Mouse (Mus musculus) heart, postnatal 0 days (tissue): ENCODE measurements around the gene Galnt7. TPM values are rescaled to one million over a fixed set of nuclear protein-coding genes. Genes with fewer than 3 reads are reported as not detected.

Experiments
- ATAC-seq: fragments of 200-750 bp; cut with Nextera tagmentation; 2 replicates; pipeline ENCODE4 v1.8.0; 2017; ENCODE audit warnings: low read depth, moderate number of reproducible peaks, moderate library complexity; ENCODE audit not compliant: insufficient read depth
- DNase-seq: peaks from one replicate; pipeline ENCODE4 v3.0.0-alpha.2; 2016; ENCODE audit warnings: low spot score
- H3K27ac ChIP-seq: fragments of 300-500 bp; sonication (generic); 2 replicates; pipeline ENCODE4 v1.5.1; 2014; ENCODE audit warnings: low read depth, mild to moderate bottlenecking
- H3K27me3 ChIP-seq: fragments of 300-500 bp; sonication (generic); 2 replicates; pipeline ENCODE4 v1.6.1; 2014; ENCODE audit warnings: low read length, mixed read lengths; ENCODE audit not compliant: control insufficient read depth, insufficient read depth
- H3K36me3 ChIP-seq: fragments of 300-500 bp; sonication (generic); replicated peaks from 2 replicates; pipeline ENCODE4 v1.6.1; 2014; ENCODE audit warnings: low read length, mixed read lengths; ENCODE audit not compliant: control insufficient read depth, insufficient read depth
- H3K4me1 ChIP-seq: fragments of 300-500 bp; sonication (generic); 2 replicates; pipeline ENCODE4 v1.6.1; 2014; ENCODE audit warnings: antibody characterized with exemption; ENCODE audit not compliant: control insufficient read depth, insufficient read depth
- H3K4me2 ChIP-seq: fragments of 300-500 bp; sonication (generic); 2 replicates; pipeline ENCODE4 v1.6.1; 2014; ENCODE audit warnings: low read depth, mild to moderate bottlenecking, low read length, moderate library complexity
- H3K4me3 ChIP-seq: fragments of 300-500 bp; sonication (generic); 2 replicates; pipeline ENCODE4 v1.5.1; 2014; ENCODE audit warnings: low read depth, low read length
- H3K9ac ChIP-seq: fragments of 300-500 bp; sonication (generic); replicated peaks from 2 replicates; pipeline ENCODE4 v1.6.1; 2014; ENCODE audit warnings: low read depth, low read length, mixed read lengths
- H3K9me3 ChIP-seq: fragments of 300-500 bp; sonication (generic); replicated peaks from 2 replicates; pipeline ENCODE4 v1.6.1; 2016; ENCODE audit warnings: low read length; ENCODE audit not compliant: control insufficient read depth
- CTCF ChIP-seq: IDR thresholded peaks from 2 replicates; pipeline ENCODE4 v1.5.1; 2016; ENCODE audit warnings: antibody characterized with exemption, control low read depth, low read depth
- EP300 ChIP-seq: IDR thresholded peaks from 2 replicates; pipeline ENCODE4 v1.6.1; 2016; ENCODE audit warnings: antibody characterized with exemption, low read depth
- WGBS: fragments of 180-500 bp; shearing (Covaris S2); extraction: QIAGEN DNeasy Blood & Tissue Kit; methylation state at CpG from one replicate; pipeline ENCODE4 v1.1.7; 2014; 5-methylcytosine and 5-hydroxymethylcytosine counted together
- polyA plus RNA-seq: library from polyadenylated mRNA; unstranded; fragments of >200 nt; fragmentation: Nextera tagmentation; extraction: Ambion mirVana; gene quantifications from 2 replicates; pipeline ENCODE4 v1.2.1, GENCODE M21; 2015
- total RNA-seq: library from RNA; depleted of rRNA; stranded (reverse); fragments of >200 nt; gene quantifications from 2 replicates; pipeline ENCODE4 v1.2.3, GENCODE M21; 2014; ENCODE audit warnings: low replicate concordance

Galnt7 gene
- total and polyA plus RNA-seq, 2 experiments from 2014 or later, result 3.5 to 7.2 TPM

- no peaks in the 10 kb centered on the region for H3K36me3 ChIP-seq
- ATAC-seq (no peak), DNase-seq (no peak)
- H3K4me2 ChIP-seq, result no peak overlapping the region
- H3K9me3 ChIP-seq, result no peaks in the 10 kb centered on the region
- H3K4me1 ChIP-seq, result no peaks in the 10 kb centered on the region
- no peaks in the 10 kb centered on the region for H3K27me3 ChIP-seq
- 83% methylated on average over 3 of the region's 3 CpGs for WGBS
- H3K9ac ChIP-seq, result no peak overlapping the region
- no peak overlapping the region for H3K27ac ChIP-seq
- no peak overlapping the region for H3K4me3 ChIP-seq
- TF ChIP-seq CTCF (no peak), EP300 (no peak)
Observed at GRCm38 (mm10) chr8:57562741-57563140, 90.1 kb downstream of the Galnt7 start.

- ATAC-seq (no peak), DNase-seq (no peak)
- 76% methylated on average over 9 of the region's 9 CpGs for WGBS
- Histone ChIP-seq H3K4me3 (no peak overlapping the region), H3K36me3 (no peaks in the 10 kb centered on the region), H3K27me3 (no peaks in the 10 kb centered on the region), H3K4me1 (no peaks in the 10 kb centered on the region), H3K9ac (no peak overlapping the region), H3K27ac (no peak overlapping the region), H3K9me3 (no peaks in the 10 kb centered on the region), H3K4me2 (no peak overlapping the region)
- TF ChIP-seq EP300 (no peak), CTCF (no peak)
Observed at GRCm38 (mm10) chr8:57560926-57561325, 91.9 kb downstream of the Galnt7 start.

- Histone ChIP-seq H3K9me3 (no peaks in the 10 kb centered on the region), H3K4me3 (no peak overlapping the region), H3K9ac (no peak overlapping the region), H3K27ac (no peak overlapping the region), H3K36me3 (no peaks in the 10 kb centered on the region), H3K4me1 (no peaks in the 10 kb centered on the region), H3K4me2 (no peak overlapping the region), H3K27me3 (no peaks in the 10 kb centered on the region)
- TF ChIP-seq CTCF (no peak), EP300 (no peak)
- 72% methylated on average over 14 of the region's 14 CpGs for WGBS
- DNase-seq, result no peak
- no peak for ATAC-seq
Observed at GRCm38 (mm10) chr8:57552102-57553032, 100.5 kb downstream of the Galnt7 start.

GRCm38 (mm10) chr8:57547581-57547980, 105.3 kb downstream of the Galnt7 start:
- 80% methylated on average over 12 of the region's 12 CpGs for WGBS
- Histone ChIP-seq H3K36me3 (no peaks in the 10 kb centered on the region), H3K27me3 (no peaks in the 10 kb centered on the region), H3K9me3 (no peaks in the 10 kb centered on the region), H3K4me3 (no peak overlapping the region), H3K4me1 (no peaks in the 10 kb centered on the region), H3K27ac (no peak overlapping the region), H3K9ac (no peak overlapping the region), H3K4me2 (no peak overlapping the region)
- ATAC-seq (no peak), DNase-seq (no peak)
- TF ChIP-seq EP300 (no peak), CTCF (no peak)

- ATAC-seq (no peak), DNase-seq (no peak)
- Histone ChIP-seq H3K4me2 (no peak overlapping the region), H3K27me3 (no peaks in the 10 kb centered on the region), H3K27ac (no peak overlapping the region), H3K9me3 (no peaks in the 10 kb centered on the region), H3K4me1 (no peaks in the 10 kb centered on the region), H3K9ac (no peak overlapping the region), H3K36me3 (no peaks in the 10 kb centered on the region), H3K4me3 (no peak overlapping the region)
- WGBS, result 83% methylated on average over 3 of the region's 3 CpGs
- TF ChIP-seq CTCF (no peak), EP300 (no peak)
Observed at GRCm38 (mm10) chr8:57546834-57547233, 106.0 kb downstream of the Galnt7 start.
